Mouse (Mus musculus) heart, embryonic 12.5 days (tissue): Measurements from ENCODE around the gene Brd1. TPM values are rescaled to one million over a fixed set of nuclear protein-coding genes. Genes with fewer than 3 reads are reported as not detected.
"Not testable (repeated sequence)": the region's sequence is repeated elsewhere in the genome, so short reads cannot be mapped to it uniquely, and the experiment has no call there.

Experiments
- ATAC-seq: fragments of 200-750 bp; cut with Nextera tagmentation; 2 replicates; pipeline ENCODE4 v1.8.0; 2017; ENCODE audit warnings: moderate TSS enrichment, moderate library complexity; ENCODE audit not compliant: insufficient number of reproducible peaks, low FRiP score
- H3K27ac ChIP-seq: fragments of 300-500 bp; sonication (generic); 2 replicates; pipeline ENCODE4 v1.5.1; 2016; ENCODE audit warnings: mild to moderate bottlenecking, moderate library complexity; ENCODE audit not compliant: poor library complexity, severe bottlenecking
- H3K27me3 ChIP-seq: fragments of 300-500 bp; sonication (generic); replicated peaks from 2 replicates; pipeline ENCODE4 v1.6.1; 2016; ENCODE audit warnings: mild to moderate bottlenecking, moderate library complexity
- H3K36me3 ChIP-seq: fragments of 300-500 bp; sonication (generic); 2 replicates; pipeline ENCODE4 v1.6.1; 2016; ENCODE audit warnings: mild to moderate bottlenecking, moderate library complexity
- H3K4me1 ChIP-seq: fragments of 300-500 bp; sonication (generic); replicated peaks from 2 replicates; pipeline ENCODE4 v1.6.1; 2016; ENCODE audit warnings: mild to moderate bottlenecking
- H3K4me2 ChIP-seq: fragments of 300-500 bp; sonication (generic); 2 replicates; pipeline ENCODE4 v1.6.1; 2016; ENCODE audit warnings: mild to moderate bottlenecking, moderate library complexity
- H3K4me3 ChIP-seq: fragments of 300-500 bp; sonication (generic); 2 replicates; pipeline ENCODE4 v1.5.1; 2016; ENCODE audit warnings: mild to moderate bottlenecking
- H3K9ac ChIP-seq: fragments of 300-500 bp; sonication (generic); 2 replicates; pipeline ENCODE4 v1.6.1; 2016; ENCODE audit warnings: mild to moderate bottlenecking, moderate library complexity
- H3K9me3 ChIP-seq: fragments of 300-500 bp; sonication (generic); replicated peaks from 2 replicates; pipeline ENCODE4 v1.6.1; 2016; ENCODE audit warnings: mild to moderate bottlenecking, moderate library complexity
- WGBS: fragments of 180-500 bp; shearing (Covaris S2); methylation state at CpG from one replicate; pipeline ENCODE4 v1.1.7; 2016; 5-methylcytosine and 5-hydroxymethylcytosine counted together
- polyA plus RNA-seq: library from polyadenylated mRNA; unstranded; fragments of >200 nt; fragmentation: Nextera tagmentation; extraction: Ambion mirVana; gene quantifications from 2 replicates; pipeline ENCODE4 v1.2.1, GENCODE M21; 2016

Brd1 gene
- polyA plus RNA-seq, 1 experiment from 2014 or later, result 12.9 TPM

- WGBS, result 6% methylated on average over 54 of the region's 54 CpGs
- Histone ChIP-seq H3K4me3 (peak overlapping the region; percentile 92), H3K27ac (peak overlapping the region; percentile 87), H3K4me1 (peaks cover 27% of the 10 kb centered on the region), H3K4me2 (peak overlapping the region; percentile 78), H3K36me3 (peaks cover 11% of the 10 kb centered on the region), H3K9ac (peak overlapping the region; percentile 98), H3K27me3 (no peaks in the 10 kb centered on the region), H3K9me3 (no peaks in the 10 kb centered on the region)
- peak; percentile 99 for ATAC-seq
These were observed 16.9 kb upstream of the Brd1 start for GRCm38 (mm10) chr15:88750677-88751563.

GRCm38 (mm10) chr15:88750032-88750431 is 16.0 kb upstream of the Brd1 start:
- Histone ChIP-seq H3K27ac (no peak overlapping the region), H3K27me3 (no peaks in the 10 kb centered on the region), H3K9me3 (no peaks in the 10 kb centered on the region), H3K36me3 (peaks cover 2% of the 10 kb centered on the region), H3K4me1 (peaks cover 24% of the 10 kb centered on the region), H3K4me2 (0 out of 2 replicates have a peak overlapping the region, but pooled peaks have one; percentile 78), H3K4me3 (no peak overlapping the region; the same call in 1 of the 2 replicates), H3K9ac (no peak overlapping the region)
- no peak for ATAC-seq
- 89% methylated on average over 10 of the region's 10 CpGs for WGBS

GRCm38 (mm10) chr15:88749617-88750016 is 15.6 kb upstream of the Brd1 start:
- H3K4me1 ChIP-seq, result peaks cover 20% of the 10 kb centered on the region
- H3K9ac ChIP-seq, ATAC-seq, H3K27me3 ChIP-seq, H3K4me3 ChIP-seq, H3K9me3 ChIP-seq, H3K36me3 ChIP-seq, H3K4me2 ChIP-seq, H3K27ac ChIP-seq: not testable (repeated sequence)
- 88% methylated on average over 8 of the region's 8 CpGs for WGBS

- Histone ChIP-seq H3K9me3 (no peaks in the 10 kb centered on the region), H3K4me3 (no peak overlapping the region), H3K4me2 (no peak overlapping the region), H3K27me3 (no peaks in the 10 kb centered on the region), H3K27ac (no peak overlapping the region), H3K9ac (no peak overlapping the region), H3K36me3 (no peaks in the 10 kb centered on the region), H3K4me1 (peaks cover 7% of the 10 kb centered on the region)
- WGBS, result 30% methylated on average over 3 of the region's 3 CpGs
- no peak for ATAC-seq
These were observed 11.9 kb upstream of the Brd1 start for GRCm38 (mm10) chr15:88745926-88746325.

- Histone ChIP-seq H3K4me1 (peaks cover 1% of the 10 kb centered on the region), H3K4me2 (no peak overlapping the region), H3K27me3 (no peaks in the 10 kb centered on the region), H3K9ac (no peak overlapping the region), H3K9me3 (no peaks in the 10 kb centered on the region), H3K36me3 (no peaks in the 10 kb centered on the region), H3K4me3 (no peak overlapping the region), H3K27ac (no peak overlapping the region)
- WGBS, result 81% methylated on average over 3 of the region's 3 CpGs
- ATAC-seq, result no peak
These were observed 11.3 kb upstream of the Brd1 start for GRCm38 (mm10) chr15:88745347-88745746.

GRCm38 (mm10) chr15:88743371-88743770 is 9.3 kb upstream of the Brd1 start:
- WGBS, result 85% methylated on average over 5 of the region's 5 CpGs

GRCm38 (mm10) chr15:88741366-88741765 is 7.3 kb upstream of the Brd1 start:
- WGBS, result 66% methylated on average over 6 of the region's 6 CpGs
- no peak for ATAC-seq
- H3K27ac ChIP-seq, result no peak overlapping the region
- H3K4me2 ChIP-seq, result no peak overlapping the region
- H3K36me3 ChIP-seq, result no peaks in the 10 kb centered on the region
- H3K27me3 ChIP-seq, result no peaks in the 10 kb centered on the region
- no peak overlapping the region for H3K9ac ChIP-seq
- no peaks in the 10 kb centered on the region for H3K4me1 ChIP-seq
- H3K9me3 ChIP-seq, result no peaks in the 10 kb centered on the region
- H3K4me3 ChIP-seq, result no peak overlapping the region

More at GRCm38 (mm10) chr15:88743371-88743770, 9.3 kb upstream of the Brd1 start:
- H3K9me3 ChIP-seq, H3K4me3 ChIP-seq, H3K4me2 ChIP-seq, H3K9ac ChIP-seq, H3K4me1 ChIP-seq, ATAC-seq, H3K27me3 ChIP-seq, H3K36me3 ChIP-seq, H3K27ac ChIP-seq: not testable (repeated sequence)

GRCm38 (mm10) chr15:88738466-88738865 is 4.4 kb upstream of the Brd1 start:
- no peaks in the 10 kb centered on the region for H3K9me3 ChIP-seq

GRCm38 (mm10) chr15:88736166-88736565 is 2.1 kb upstream of the Brd1 start:
- ATAC-seq, result no peak
- Histone ChIP-seq H3K27ac (no peak overlapping the region), H3K4me1 (peaks cover 20% of the 10 kb centered on the region), H3K4me2 (no peak overlapping the region), H3K4me3 (no peak overlapping the region), H3K9me3 (no peaks in the 10 kb centered on the region), H3K9ac (no peak overlapping the region), H3K27me3 (no peaks in the 10 kb centered on the region), H3K36me3 (no peaks in the 10 kb centered on the region; the same call in 1 of the 2 replicates)
- WGBS, result 61% methylated on average over 4 of the region's 4 CpGs

More at GRCm38 (mm10) chr15:88738466-88738865, 4.4 kb upstream of the Brd1 start:
- Histone ChIP-seq H3K4me1 (0 out of 2 replicates have a peak, but pooled peaks cover 4% of the 10 kb centered on the region), H3K4me2 (no peak overlapping the region), H3K4me3 (no peak overlapping the region), H3K27me3 (no peaks in the 10 kb centered on the region), H3K36me3 (no peaks in the 10 kb centered on the region), H3K9ac (no peak overlapping the region), H3K27ac (no peak overlapping the region)
- ATAC-seq, result no peak
- 68% methylated on average over 2 of the region's 2 CpGs for WGBS

- under 1% methylated on average over 80 of the region's 86 CpGs for WGBS
- Histone ChIP-seq H3K9ac (peak overlapping the region; percentile 100), H3K27ac (peak overlapping the region; percentile 89), H3K9me3 (no peaks in the 10 kb centered on the region), H3K4me2 (peak overlapping the region; percentile 94), H3K4me3 (peak overlapping the region; percentile 100), H3K27me3 (no peaks in the 10 kb centered on the region), H3K36me3 (peaks cover 25% of the 10 kb centered on the region), H3K4me1 (peaks cover 35% of the 10 kb centered on the region)
- ATAC-seq, result peak; percentile 64
These were observed 837 bp downstream of the Brd1 start for GRCm38 (mm10) chr15:88733041-88733751.

GRCm38 (mm10) chr15:88732405-88733020 is 1.5 kb downstream of the Brd1 start:
- WGBS, result 21% methylated on average over 15 of the region's 15 CpGs
- Histone ChIP-seq H3K27me3 (no peaks in the 10 kb centered on the region), H3K4me2 (peak overlapping the region; percentile 94), H3K27ac (no peak overlapping the region), H3K9ac (peak overlapping the region; percentile 100), H3K36me3 (peaks cover 28% of the 10 kb centered on the region), H3K4me3 (peak overlapping the region; percentile 100), H3K4me1 (peaks cover 35% of the 10 kb centered on the region), H3K9me3 (no peaks in the 10 kb centered on the region)
- no peak for ATAC-seq
